Mouse (Mus musculus) spleen, postnatal 14 days (tissue): ENCODE data around the gene Hrk.

Experiments
- DNase-seq, 2 experiments: peaks; one replicate each; pipeline ENCODE4 v3.0.0; 2021 to 2022; ENCODE audit warnings: low spot score in 2 of 2

Hrk gene

DNA sequence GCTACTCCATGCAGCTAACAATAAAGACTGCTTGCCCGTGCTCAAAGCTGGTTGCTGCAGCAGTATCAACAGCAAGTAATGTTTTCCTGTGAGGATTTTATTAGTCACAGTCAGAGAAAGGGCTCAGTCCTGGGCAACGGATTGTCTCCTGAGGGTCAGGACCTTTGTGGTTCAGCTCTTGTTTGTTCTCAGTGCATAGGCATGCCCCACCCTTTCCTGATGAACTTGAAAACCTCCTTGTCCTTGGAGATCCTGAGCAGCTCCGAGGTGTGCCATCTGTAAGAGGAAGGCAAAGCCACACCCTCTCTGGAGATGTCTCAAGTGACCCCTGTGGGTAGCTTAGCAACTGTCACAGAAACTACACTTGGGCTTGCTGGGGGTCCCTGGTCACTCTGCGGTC, 3.8 kb upstream of the Hrk start:
- no peak for DNase-seq

DNA sequence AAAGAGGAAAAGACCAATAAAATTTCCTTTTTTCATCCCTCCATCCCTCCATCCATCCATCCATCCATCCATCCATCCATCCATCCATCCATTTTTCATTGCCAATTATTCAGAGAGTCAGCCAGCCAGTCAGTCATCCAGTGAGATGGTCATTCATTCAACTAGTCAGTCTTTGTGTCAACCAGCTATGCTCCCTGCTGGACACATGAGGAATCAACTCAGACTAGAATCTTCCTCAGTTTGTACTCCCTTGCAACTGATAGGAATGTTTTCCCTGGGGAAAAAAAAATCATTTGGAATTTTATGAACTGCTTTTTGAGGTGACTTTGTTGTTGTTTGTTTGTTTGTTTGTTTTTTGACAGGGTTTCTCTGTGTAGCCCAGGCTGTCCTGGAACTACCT, 1.0 kb downstream of the Hrk start:
- DNase-seq = no peak

DNA sequence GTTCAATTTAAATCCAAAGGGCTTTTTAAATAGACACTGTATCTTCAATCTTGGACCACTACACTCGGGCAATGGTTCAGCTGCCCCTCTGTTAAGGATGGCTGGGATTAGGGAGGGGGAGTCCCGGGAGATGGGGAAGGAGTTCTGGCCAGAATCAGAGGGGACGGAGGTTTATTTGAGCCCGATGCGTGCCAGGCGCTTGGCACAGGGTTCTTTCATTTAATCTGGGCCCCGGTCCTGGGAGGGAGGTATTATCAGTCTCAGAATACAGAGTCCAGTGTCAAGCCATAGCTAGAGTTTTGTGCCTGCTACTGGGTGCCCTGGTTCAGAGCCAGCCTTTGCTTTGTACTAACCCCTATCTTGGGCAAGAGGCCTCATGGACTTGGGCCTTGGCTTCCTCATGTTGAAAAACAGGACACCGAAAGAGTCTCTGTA, 3.1 kb downstream of the Hrk start:
- no peak for DNase-seq

DNA sequence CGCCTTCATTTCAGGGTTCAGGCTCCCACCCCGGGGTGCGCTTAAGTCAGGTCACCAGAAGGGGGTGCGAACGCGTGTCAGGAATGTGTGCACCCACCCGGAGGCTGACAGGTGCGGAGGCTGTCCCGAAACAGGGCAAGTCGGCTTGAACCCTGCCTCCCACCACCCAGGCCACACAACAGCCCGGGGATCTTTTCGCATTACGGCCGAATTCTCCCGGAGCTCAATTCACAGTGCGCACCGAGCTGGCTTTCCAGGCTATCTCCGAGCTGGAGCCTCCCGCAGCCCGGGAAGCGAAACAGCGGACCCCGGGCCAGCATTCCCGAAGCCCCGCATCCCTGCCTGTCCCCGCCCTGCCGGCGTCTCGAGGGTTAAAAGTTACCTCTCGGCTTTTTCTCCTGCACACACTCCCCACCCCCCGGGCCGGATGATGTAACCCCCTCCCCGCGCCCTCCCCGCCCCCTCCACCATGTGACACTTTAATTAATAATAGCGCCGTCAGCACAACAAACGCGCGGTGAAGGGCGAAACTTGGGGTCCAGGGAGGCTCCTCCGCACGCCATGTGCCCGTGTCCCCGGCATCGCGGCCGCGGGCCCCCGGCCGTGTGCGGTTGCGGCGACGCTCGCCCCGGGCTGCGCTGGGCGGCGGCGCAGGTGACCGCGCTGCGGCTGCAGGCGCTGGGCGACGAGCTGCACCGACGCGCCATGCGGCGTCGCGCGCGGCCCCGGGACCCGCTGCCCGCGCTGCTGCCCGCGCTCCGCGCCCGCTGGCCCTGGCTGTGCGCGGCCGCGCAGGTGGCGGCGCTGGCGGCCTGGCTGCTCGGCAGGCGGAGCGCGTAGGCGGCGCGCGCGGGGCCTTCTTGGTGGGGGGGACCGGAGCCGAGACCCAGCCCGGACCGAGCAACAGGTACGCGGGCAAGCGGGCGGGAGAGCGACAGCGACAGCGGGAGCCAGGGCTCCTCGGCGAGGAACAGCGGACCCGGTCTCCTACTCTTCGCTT, 5.1 kb downstream of the Hrk start:
- DNase-seq = no peak

DNA sequence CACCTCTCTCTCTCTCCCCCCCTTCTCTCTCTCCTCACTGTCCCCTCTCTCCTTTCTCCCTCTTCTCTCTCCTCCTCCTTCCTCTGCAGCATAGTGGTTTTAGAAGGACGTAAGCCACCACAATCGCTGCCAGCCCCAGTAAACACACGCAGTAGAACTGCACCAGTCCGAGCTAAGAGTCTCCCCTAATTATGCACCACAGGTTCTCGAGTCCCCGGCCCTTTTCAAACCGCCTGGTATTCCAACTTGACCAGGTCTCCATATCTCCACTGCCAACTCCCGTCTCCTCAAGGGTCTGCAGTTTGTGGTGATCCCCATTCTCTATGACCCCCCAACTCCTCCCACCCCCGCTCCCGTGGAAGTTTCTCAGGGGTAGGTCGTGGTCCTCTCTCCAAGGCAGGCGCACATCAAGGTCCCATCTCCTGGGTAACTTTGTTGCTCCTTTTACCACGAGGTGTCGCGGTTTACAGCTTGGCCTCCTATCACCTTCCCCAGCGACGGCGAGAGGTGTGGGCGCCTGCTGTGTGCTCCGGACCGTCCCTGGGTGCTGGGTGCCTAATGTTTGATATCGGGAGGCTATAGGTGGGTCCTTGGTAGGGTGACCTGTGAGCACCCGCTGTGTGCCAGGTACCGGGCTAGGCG, 6.6 kb downstream of the Hrk start:
- DNase-seq = no peak

DNA sequence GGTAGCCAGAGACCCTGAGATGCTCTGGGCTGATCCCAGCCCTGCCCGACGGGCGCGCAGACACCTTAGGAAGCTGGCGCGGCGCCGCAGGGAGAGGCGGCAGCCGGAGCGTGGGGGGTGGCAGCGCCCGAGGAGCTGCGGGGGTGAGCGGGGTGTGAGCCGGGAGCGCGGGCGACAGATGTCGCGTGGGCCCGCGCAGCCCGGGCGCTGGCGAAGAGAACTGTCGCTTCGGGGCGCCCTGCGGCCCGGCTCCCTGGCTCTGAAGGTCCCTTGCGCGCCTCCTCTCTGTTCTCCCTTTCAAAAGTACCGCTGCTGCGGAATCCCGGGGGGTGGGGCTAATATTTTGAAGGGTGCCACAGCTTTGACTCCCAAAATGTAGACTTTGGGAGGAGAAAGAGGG, 7.2 kb downstream of the Hrk start:
- DNase-seq = no peak

DNA sequence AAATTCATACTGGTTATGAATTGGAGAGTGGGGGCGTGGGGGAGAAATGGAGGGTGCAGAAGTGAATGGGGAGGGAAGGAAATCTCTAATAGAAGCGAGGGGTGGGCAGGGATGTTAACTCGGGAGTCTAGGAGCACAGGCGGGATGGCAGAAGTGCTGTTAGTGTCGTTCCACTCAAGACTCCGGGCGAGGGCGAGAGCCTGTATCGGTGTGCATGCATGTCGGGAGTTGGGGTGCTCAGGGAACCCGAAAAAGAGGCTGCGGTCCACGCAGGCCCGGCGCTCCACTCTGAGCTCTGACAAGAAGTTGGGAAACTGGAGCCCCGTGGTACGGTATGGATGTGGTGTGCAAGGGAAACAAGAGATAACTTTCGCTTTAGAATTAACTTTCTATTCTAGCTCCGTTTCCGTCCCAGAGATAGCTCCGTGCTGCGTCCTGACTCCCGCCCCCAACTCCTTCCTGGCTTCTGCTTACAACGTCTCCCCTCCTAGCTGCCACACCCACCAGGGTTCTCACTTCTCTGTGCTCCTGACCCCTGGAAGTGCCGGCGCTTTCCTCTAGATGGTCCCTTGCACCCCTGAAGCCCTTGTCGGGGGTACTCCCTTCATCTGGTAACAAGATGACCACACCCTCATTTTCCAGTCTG, 7.8 kb downstream of the Hrk start:
- DNase-seq = no peak

DNA sequence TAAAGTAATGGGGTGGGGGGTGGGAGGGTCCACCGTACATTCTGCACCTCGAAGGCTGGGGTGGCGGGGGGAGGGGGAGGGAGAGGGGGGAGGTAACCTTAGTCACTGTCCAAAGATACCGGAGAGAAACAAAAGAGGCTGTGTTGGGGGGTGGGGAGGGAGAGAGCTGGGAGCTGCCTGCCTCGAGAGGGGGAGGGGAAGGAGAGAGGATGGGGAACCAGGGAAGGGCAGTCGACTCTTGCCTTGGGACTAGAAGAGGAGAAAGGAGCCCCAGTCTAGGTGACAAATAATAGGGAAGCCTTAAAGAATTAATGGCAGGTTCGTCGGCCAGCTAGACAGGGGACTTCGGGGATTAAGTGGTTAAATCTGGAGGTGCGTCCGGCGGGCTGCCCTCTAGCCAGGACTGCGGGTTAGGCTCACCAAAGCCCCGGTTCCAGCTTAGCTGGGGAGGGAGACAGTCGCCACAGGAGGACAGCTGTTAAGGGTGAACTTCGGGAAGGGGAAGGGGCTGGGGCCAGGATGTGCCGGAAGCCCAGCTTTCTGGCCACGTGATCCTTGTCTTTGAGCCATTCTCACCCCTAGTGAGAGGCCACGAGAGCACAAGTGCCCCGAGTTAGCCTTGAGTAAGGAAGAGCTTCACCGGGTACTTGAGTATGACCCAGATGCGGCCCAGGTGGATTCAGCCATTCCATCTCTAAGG, 10.0 kb downstream of the Hrk start:
- DNase-seq = no peak

DNA sequence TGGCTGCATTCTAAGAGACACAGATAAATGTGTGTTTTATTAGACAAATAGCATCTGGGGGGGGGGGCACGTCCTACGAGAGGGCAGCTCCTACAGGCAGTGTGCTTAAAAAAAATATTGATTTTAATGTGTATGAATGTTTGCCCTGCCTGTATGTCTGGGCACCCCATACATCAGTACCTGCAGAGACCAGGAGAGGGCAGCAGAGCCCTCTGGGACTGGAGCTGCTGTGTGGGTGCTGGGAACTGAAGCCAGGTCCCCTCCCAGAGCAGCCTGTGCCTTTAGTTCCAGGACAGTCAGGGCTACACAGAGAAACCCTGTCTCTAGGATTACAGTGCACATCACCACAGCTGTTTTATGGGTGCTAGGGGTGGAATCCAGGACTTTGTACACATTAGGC, 10.7 kb downstream of the Hrk start:
- no peak for DNase-seq

DNA sequence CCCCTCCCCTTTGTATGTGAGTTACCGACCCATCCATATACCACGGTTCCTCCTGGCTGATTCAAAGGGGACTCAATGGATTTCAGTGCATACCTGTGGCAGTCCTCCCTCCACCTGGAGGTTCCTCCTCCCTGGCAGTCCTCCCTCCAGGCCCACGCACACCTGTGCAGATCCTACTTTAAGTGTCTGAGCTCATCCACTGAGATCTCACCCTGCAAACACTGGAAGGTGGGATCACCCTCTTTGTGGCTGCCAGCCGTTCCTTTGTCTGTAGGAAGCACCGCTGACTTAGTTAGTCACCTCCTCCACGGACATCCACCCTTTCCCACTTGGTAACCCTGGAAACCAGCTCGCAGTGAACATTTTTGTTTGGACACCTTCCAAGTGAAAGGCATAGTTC, 13.2 kb downstream of the Hrk start:
- no peak for DNase-seq

DNA sequence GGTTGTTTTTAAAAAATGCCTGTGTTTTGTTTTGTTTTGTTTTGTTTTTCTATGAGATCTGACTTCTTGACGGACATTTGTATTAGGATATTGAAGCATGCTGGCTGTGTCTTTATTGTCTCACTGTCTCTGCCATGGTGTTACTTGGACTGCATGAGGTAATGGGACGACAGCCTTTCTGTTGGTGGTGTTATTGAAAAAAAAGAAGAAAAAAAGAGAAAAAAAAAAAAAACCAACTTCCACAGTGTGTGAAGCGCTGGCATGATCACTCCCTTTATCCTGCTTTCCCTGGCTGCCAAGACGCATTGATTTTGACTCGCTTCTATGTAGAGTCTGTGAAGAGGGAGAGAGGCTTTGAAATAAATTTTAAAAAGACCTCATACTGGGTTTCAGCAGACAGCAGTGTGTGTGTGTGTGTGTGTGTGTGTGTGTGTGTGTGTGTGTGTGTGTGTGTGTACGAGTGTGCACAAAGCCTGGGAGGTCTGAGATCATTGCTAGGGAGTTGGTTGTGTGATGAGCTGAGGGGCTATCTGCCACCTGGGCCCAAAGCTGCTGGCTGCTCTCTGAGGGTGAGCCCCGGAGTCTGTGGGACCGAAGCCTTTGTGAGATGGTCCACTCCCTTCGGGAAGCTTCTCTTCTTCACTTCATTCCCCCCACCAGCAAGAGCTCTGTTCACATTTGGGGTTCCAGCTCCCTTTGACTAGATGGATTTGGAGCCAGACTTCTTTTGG, 22.6 kb downstream of the Hrk start:
- no peak for DNase-seq

DNA sequence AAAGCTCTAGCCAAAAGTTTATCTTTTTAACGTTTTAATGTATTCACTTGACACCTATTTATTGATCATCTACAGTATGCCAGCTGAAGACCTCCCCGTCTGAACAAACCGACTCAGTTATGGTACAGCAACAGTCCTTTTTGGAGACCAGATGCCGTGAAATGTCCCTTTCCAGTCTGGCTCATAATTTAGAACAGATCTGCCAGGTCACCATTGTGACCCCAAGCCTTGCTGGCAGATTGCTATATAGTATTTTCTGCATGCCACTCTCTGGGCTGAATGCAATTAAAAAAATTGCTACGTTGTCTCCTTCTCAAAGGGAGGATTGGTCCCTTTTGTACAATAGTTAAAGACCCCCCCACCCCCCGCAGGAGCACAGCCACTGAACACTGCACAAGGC, 23.9 kb downstream of the Hrk start:
- no peak for DNase-seq

DNA sequence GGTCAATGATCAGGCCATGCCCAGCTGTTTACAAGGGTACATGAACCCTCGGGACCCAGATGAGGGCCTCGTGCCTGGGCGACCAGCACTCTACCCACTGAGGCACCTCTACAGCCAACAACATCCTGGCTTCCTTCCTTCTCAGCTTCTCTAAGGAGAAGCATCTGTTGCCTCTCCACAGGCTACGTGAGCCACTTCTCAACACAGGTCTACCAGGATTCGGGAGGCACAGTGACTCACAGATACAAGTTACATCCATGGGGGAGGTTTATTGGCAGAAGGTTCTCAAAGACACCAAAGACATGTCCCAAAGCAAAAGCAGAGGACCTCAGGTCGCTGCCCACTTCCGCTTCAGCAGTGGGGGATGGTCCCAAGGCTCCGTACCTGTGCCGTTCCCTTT, 26.0 kb downstream of the Hrk start:
- DNase-seq = no peak

DNA sequence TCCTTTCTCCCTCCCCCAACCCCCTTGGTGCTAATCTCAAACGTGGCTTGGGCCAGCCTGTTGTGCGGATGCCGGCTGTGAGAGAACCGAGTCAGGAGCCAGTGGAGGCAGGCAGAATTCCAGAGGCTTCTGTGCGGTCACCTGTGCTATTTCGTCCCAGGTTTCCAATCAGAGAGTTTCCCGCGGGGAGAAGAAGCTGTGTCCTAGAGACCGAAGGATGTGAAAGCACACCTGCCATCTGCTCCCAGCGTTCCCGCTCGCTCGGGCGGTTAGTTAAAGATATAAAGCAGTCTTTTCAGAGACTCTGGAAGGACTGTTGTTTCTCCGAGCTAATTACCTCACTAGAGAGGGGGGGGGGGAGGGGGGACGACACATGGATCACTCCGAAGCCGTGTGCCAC, 27.8 kb downstream of the Hrk start:
- DNase-seq = no peak

DNA sequence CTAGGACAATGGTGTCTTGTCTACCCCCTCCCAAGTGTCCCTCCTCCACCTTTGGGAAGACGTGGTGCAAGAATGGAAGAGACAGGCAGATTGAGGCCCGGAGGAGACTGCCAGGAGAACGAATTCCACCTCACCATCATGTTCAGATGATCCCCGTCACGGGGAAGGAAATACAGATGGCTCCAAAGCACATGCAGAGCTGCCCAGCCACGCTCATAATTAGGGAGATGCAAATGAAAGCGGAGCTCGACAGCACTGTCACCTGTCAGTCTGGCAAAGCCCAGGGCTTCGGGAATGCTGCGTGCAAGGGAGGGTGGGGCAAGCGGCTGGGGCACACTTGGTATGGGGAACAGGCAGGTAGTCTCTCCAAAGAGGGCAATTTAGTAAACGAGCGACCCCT, 33.0 kb downstream of the Hrk start:
- DNase-seq = no peak

DNA sequence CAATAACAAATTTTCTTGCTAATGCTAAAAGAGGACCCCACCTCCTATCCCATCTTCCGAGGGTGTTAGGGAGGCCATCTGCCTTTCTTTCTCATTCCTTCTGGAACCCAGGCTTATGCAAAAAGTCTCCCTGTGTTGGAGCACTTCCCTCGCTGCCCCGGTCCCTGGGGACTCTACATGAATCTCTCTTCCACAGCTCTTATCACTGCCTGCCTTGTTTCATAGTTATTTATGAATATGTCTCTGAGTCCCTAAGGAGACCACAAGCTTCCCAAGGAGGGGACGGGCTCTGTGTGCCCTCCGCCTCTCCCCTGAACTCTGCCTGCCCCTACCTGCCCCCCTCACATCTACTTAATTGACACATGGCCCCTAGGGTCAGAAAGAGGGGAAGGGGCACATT, 35.2 kb downstream of the Hrk start:
- DNase-seq = no peak

DNA sequence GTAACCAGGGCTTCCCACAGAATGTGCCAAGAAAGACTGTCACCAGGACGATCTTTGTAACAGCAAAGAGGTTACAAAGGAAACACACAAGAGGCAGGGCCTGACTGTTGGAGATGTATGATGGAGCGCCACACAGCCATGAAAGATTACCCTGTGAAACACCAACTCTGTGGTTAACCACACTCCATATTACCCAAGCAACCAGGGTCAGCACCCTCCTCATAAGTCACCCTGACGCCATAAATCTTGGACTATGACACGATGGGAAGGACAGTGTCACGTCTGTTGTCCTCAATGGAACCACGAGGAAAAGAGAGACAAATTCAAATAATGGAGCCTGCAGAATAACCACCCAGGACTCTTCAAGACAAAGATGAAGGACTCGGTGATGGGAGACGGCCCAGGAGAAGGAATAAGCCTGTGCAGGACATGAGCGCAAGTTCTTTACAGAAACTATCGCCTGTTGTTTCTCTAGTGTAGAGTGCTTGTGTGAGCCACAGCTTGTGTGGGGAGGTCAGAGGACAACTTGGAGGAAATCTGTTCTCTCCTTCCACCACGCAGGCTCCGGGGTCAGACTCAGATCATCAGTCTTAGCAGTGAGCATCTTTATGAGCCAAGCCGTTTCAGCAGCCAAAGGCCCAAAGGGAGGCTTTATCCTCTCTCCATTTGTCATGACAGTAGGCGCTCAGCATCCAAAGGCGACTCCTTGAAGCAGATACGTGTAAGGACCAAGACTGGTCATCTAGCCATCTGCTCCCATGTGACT, 40.4 kb downstream of the Hrk start:
- no peak for DNase-seq

DNA sequence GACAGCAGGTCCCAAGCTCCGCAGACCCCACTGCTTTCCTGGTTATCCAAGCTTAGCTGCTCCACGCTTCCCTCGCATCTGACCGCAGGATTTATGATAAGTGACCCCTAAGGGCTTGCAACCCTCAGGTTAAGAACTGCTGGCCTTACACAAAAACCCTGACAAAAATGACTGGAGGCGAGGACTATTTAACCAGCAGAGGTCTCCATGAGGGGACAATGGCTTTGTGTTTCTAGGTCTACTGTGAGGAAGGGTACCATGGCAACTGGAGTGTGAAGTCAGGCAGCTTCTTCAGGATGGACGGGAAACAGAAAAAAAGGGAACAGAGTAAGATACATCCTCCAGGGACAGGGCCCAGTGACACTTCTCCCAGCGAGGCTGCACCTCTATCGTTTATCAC, 41.4 kb downstream of the Hrk start:
- no peak for DNase-seq

DNA sequence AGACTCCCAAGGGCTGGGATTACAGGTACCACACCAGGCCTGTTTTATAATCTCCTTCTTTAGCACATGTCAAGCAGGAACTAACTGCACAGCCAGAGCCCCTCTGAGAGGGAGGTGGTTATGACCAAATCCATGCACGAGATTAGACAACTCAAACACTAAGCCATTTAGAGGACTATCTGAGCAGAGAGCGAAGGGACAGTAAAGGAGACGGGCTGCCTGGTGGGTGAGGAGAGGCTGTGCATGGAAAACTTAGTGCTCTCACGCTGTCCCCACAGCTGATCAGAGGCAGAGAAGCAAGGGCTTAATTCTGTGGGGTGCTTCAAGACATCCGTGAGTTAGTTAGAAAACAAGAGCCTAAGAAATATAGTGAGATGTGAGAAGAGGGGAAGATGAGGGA, 49.6 kb downstream of the Hrk start:
- DNase-seq = no peak

DNA sequence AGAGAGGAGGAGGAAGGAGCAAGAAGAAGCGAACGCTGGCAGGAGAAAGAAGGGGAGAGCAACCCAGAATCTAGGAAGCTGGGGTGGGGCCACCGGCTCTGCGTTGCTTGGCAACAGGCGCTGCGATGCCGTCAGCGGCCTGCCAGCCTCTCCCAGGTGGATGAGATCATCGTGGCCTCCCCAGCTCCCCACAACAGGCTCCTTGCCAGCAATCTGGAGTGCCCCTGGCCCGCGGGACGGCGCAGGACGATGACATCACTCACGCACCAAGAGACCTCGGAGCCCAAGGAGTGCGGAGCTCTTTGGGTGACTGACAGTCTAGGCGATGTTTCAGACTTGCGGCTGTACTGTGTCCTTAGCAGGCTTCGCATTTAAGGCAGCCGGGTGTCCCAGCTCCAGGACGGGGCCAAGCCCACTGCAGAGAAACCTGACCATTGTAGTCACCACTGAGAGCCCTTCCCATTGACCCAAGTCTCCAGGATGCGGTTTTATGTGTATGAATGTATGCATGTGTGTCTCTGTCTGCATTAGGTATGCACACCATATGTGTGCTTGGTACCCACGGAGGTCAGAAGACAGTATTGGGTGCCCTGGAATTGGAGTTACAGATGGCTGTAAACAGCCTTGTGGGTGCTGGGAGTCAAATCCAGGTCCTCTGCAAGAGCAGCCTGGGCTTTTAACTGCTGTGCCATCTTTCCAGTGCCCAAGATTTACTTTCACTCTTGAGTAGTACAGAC, 50.1 kb downstream of the Hrk start:
- no peak for DNase-seq
